Mouse (Mus musculus): ENCODE data around the gene Aff2. TPM values are rescaled to one million over a fixed set of nuclear protein-coding genes. Genes with fewer than 3 reads are reported as not detected.

Gene Aff2
- total RNA-seq, 1 experiment from 2014 or later, result 3.6 TPM

- ATAC-seq (ENCODE audit: extremely low read depth, insufficient number of reproducible peaks, low FRiP score, poor library complexity, severe bottlenecking), result no peak
These were observed 315.6 kb downstream of the Aff2 start for GRCm38 (mm10) chrX:69675691-69676090.

- ATAC-seq (ENCODE audit: extremely low read depth, insufficient number of reproducible peaks, low FRiP score, poor library complexity, severe bottlenecking), result no peak
These were observed 338.7 kb downstream of the Aff2 start for GRCm38 (mm10) chrX:69698840-69699239.

DNA sequence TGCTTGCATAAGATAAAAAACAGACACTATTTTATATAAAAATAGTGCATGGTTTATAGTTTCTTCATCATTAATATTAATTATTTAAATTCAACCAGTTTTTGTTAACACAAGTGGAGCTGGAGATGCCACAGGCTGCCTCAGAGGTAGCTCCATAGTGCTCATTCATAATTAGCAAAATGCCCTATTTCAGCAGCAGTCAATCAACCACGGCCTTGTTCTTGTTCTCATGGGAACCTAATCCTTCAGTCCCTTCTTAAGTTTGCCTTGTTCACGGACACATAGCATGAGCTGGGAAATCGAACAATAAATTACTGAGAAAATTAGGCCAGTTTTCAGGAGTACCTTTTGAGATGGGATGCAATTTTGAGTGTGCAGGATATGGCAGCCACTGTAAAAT, 378.9 kb downstream of the Aff2 start:
- ATAC-seq (ENCODE audit: extremely low read depth, insufficient number of reproducible peaks, low FRiP score, poor library complexity, severe bottlenecking), result no peak

- ATAC-seq (ENCODE audit: extremely low read depth, insufficient number of reproducible peaks, low FRiP score, poor library complexity, severe bottlenecking), result no peak
These were observed 385.0 kb downstream of the Aff2 start for GRCm38 (mm10) chrX:69744962-69745597.

GRCm38 (mm10) chrX:69801890-69802439, 441.9 kb downstream of the Aff2 start:
- no peak for ATAC-seq (ENCODE audit: extremely low read depth, insufficient number of reproducible peaks, low FRiP score, poor library complexity, severe bottlenecking)

DNA sequence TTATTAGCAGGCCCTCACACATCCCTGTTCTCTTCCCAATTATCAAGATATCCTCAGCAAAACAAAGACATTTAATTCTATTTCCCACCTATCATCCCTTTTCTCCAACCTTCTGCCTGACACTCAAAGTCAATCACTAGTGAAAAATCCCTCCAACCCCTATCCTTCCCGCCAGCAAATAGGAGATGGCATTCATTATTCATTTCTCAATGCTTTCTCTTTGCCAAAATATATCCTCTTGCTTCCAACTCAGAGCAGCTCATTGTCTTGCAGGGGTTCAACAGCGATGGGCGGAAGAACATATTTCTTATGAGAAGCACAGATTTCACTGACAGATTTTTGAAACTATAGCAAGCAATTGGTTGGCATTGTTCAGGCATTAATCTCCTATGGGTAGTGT, 442.4 kb downstream of the Aff2 start:
- ATAC-seq (ENCODE audit: extremely low read depth, insufficient number of reproducible peaks, low FRiP score, poor library complexity, severe bottlenecking), result no peak

GRCm38 (mm10) chrX:69811798-69812197, 451.7 kb downstream of the Aff2 start:
- ATAC-seq (ENCODE audit: extremely low read depth, insufficient number of reproducible peaks, low FRiP score, poor library complexity, severe bottlenecking), result no peak

- ATAC-seq (ENCODE audit: extremely low read depth, insufficient number of reproducible peaks, low FRiP score, poor library complexity, severe bottlenecking), result no peak
These were observed 455.0 kb downstream of the Aff2 start for GRCm38 (mm10) chrX:69815054-69815453.

DNA sequence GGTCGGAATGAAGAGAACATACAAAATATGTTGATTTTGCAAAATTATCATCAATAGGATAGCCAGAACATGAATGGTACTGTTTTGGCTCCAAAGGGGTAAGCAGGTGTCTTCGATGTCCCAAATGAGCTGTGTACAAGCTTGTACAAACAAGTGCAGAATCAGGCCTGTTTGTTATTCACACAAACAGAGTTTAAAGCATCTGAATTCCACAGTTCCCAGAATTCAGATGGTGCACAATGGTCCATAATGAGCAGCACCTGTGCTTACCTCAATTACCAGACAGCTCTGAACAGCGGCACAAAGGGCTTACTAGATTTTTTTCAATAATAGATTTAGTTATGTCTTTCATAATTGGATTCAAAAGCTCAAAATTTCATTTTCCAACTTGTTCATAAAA, 457.6 kb downstream of the Aff2 start:
- no peak for ATAC-seq (ENCODE audit: extremely low read depth, insufficient number of reproducible peaks, low FRiP score, poor library complexity, severe bottlenecking)

DNA sequence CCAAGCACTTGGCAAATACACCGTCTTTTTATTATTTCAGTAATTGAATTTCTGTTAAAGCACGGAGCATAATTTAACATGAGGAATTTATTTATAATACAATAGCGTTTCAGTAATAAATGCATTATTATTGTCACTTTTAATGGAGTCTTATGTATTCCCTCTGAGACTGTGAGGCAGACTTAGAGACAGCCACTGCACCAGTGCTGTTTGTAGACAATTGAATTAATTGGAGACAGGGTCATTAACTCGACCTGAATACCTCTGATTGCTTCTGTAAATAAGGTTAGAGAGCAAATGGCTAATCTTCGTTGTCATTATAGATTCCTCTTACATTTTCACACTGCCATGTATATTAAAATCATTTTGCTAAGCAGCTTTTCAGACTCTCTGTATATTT, 458.1 kb downstream of the Aff2 start:
- no peak for ATAC-seq (ENCODE audit: extremely low read depth, insufficient number of reproducible peaks, low FRiP score, poor library complexity, severe bottlenecking)

DNA sequence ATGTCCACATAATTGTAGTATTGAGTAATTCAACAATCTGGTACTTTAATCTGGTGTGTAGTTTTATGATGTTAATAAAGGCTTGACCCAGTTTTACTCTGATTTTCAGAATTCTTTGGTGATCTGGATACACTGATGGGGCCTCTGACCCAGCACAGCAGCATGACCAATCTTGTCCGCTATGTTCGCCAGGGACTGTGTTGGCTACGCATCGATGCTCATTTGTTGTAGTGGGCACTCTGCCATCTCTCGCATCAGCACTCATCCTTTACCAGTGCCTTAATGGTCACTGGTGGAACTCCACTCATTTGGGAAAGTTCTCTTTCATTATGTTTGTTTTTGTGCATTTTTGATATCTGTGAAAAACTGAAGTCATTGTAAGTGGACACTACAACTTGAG, 507.5 kb downstream of the Aff2 start:
- ATAC-seq (ENCODE audit: extremely low read depth, insufficient number of reproducible peaks, low FRiP score, poor library complexity, severe bottlenecking), result no peak

- ATAC-seq (ENCODE audit: extremely low read depth, insufficient number of reproducible peaks, low FRiP score, poor library complexity, severe bottlenecking), result no peak
These were observed 531.6 kb downstream of the Aff2 start for GRCm38 (mm10) chrX:69891713-69892112.

Measured in neutrophil, adult 5-6 weeks (primary cell).